Mouse (Mus musculus) MEL (cell line): ENCODE data around the gene Fcgr1. TPM values are rescaled to one million over a fixed set of nuclear protein-coding genes. Genes with fewer than 3 reads are reported as not detected.
"Not testable (repeated sequence)": the region's sequence is repeated elsewhere in the genome, so short reads cannot be mapped to it uniquely, and the experiment has no call there.

Experiments
- DNase-seq: peaks from one replicate; pipeline ENCODE4 v3.0.0; 2011; ENCODE audit warnings: low read depth, low spot score
- H3K27ac ChIP-seq: 2 replicates; pipeline ENCODE4 v1.5.1; 2012; ENCODE audit warnings: low read depth, mild to moderate bottlenecking, control low read depth, low read length, moderate library complexity; ENCODE audit not compliant: control insufficient read depth
- H3K27me3 ChIP-seq, 2 experiments: fragments of 150-350 bp in 1 of 2; sonication (generic) in 1 of 2; 2 replicates each; pipeline ENCODE4 v1.6.1; 2012; ENCODE audit warnings: low read length in 2 of 2, mild to moderate bottlenecking in 2 of 2, improper control_type of control experiment in 1 of 2, moderate library complexity in 1 of 2; ENCODE audit not compliant: insufficient read depth in 2 of 2, control insufficient read depth in 1 of 2
- H3K36me3 ChIP-seq, 2 experiments: 2 replicates each; pipeline ENCODE4 v1.6.1; 2012 to 2014; ENCODE audit warnings: low read length in 2 of 2, improper control_type of control experiment in 1 of 2, inconsistent platforms in 1 of 2, mild to moderate bottlenecking in 1 of 2; ENCODE audit not compliant: insufficient read depth in 2 of 2, control insufficient read depth in 1 of 2
- H3K4me1 ChIP-seq, 2 experiments: fragments of 150-350 bp in 1 of 2; sonication (generic) in 1 of 2; 2 replicates each; pipeline ENCODE4 v1.6.1; 2012; ENCODE audit warnings: low read length in 2 of 2, improper control_type of control experiment in 1 of 2, mild to moderate bottlenecking in 1 of 2; ENCODE audit not compliant: insufficient read depth in 2 of 2, control insufficient read depth in 1 of 2
- H3K4me3 ChIP-seq, 2 experiments: fragments of 150-350 bp in 1 of 2; sonication (generic) in 1 of 2; 2 replicates each; pipeline ENCODE4 v1.5.1; 2012; ENCODE audit warnings: low read depth in 2 of 2, low read length in 2 of 2, mild to moderate bottlenecking in 2 of 2, moderate library complexity in 2 of 2, control low read depth in 1 of 2, improper control_type of control experiment in 1 of 2; ENCODE audit not compliant: control insufficient read depth in 1 of 2, insufficient read depth in 1 of 2
- H3K79me2 ChIP-seq: 2 replicates; pipeline ENCODE4 v1.6.1; 2012; ENCODE audit warnings: mild to moderate bottlenecking, low read length, moderate library complexity; ENCODE audit not compliant: control insufficient read depth, poor library complexity, insufficient read depth
- H3K9ac ChIP-seq: 2 replicates; pipeline ENCODE4 v1.6.1; 2012; ENCODE audit warnings: low read depth, mild to moderate bottlenecking, control low read depth, low read length, moderate library complexity; ENCODE audit not compliant: control insufficient read depth, poor library complexity, severe bottlenecking
- H3K9me3 ChIP-seq: fragments of 150-350 bp; sonication (generic); replicated peaks from 2 replicates; pipeline ENCODE4 v1.6.1; 2012; ENCODE audit warnings: mild to moderate bottlenecking, low read length, improper control_type of control experiment, moderate library complexity; ENCODE audit not compliant: insufficient read depth
- E2F4 ChIP-seq: IDR thresholded peaks from 2 replicates; pipeline ENCODE4 v1.6.1; 2011; ENCODE audit warnings: low read depth, low read length, improper control_type of control experiment, borderline replicate concordance
- ETS1 ChIP-seq: IDR thresholded peaks from 2 replicates; pipeline ENCODE4 v1.6.1; 2012; ENCODE audit warnings: low read depth, mild to moderate bottlenecking, inconsistent platforms, low read length, improper control_type of control experiment, moderate library complexity
- GABPA ChIP-seq: IDR thresholded peaks from 2 replicates; pipeline ENCODE4 v1.6.1; 2012; ENCODE audit warnings: low read depth, mild to moderate bottlenecking, inconsistent platforms, low read length, improper control_type of control experiment, moderate library complexity
- GATA1 ChIP-seq: IDR thresholded peaks from 2 replicates; pipeline ENCODE4 v1.6.1; 2011; ENCODE audit warnings: low read depth, low read length, improper control_type of control experiment
- MAX ChIP-seq: IDR thresholded peaks from 2 replicates; pipeline ENCODE4 v1.6.1; 2011; ENCODE audit warnings: low read length, improper control_type of control experiment
- MYC ChIP-seq: IDR thresholded peaks from 2 replicates; pipeline ENCODE4 v1.6.1; 2011; ENCODE audit warnings: low read depth, mild to moderate bottlenecking, low read length, improper control_type of control experiment, moderate library complexity
- POLR2A ChIP-seq, 2 experiments: IDR thresholded peaks; 2 replicates each; pipeline ENCODE4 v1.6.1; 2011 to 2012; ENCODE audit warnings: low read length in 2 of 2, mild to moderate bottlenecking in 2 of 2, control low read depth in 1 of 2, improper control_type of control experiment in 1 of 2, low read depth in 1 of 2, moderate library complexity in 1 of 2; ENCODE audit not compliant: control insufficient read depth in 1 of 2, insufficient read depth in 1 of 2, poor library complexity in 1 of 2
- POLR2AphosphoS2 ChIP-seq: IDR thresholded peaks from 2 replicates; pipeline ENCODE4 v1.6.1; 2011; ENCODE audit warnings: low read length, improper control_type of control experiment
- POLR2AphosphoS5 ChIP-seq: IDR thresholded peaks from 2 replicates; pipeline ENCODE4 v1.6.1; 2012; ENCODE audit warnings: low read depth, borderline replicate concordance, mild to moderate bottlenecking, inconsistent platforms, low read length, moderate library complexity, mixed read lengths
- SMC3 ChIP-seq: IDR thresholded peaks from 2 replicates; pipeline ENCODE4 v1.6.1; 2011; ENCODE audit warnings: low read depth, low read length, improper control_type of control experiment
- TBP ChIP-seq: IDR thresholded peaks from 2 replicates; pipeline ENCODE4 v1.8.0; 2011; ENCODE audit warnings: low read depth, low read length, improper control_type of control experiment
- USF2 ChIP-seq, 2 experiments: IDR thresholded peaks; 2 replicates each; pipeline ENCODE4 v1.6.1; 2011 to 2012; ENCODE audit warnings: improper control_type of control experiment in 2 of 2, low read length in 2 of 2, borderline replicate concordance in 1 of 2, inconsistent platforms in 1 of 2, low read depth in 1 of 2, mild to moderate bottlenecking in 1 of 2; ENCODE audit not compliant: insufficient read depth in 1 of 2
- polyA plus RNA-seq, 2 experiments: library from polyadenylated mRNA; stranded (reverse) in 1 of 2; unstranded in 1 of 2; fragments of >175 nt in 1 of 2; fragments of >200 nt in 1 of 2; gene quantifications; 2 replicates each; pipeline versions ENCODE4 v1.2.1 to v1.2.4; 2012; ENCODE audit warnings: low replicate concordance in 2 of 2, low read depth in 1 of 2; ENCODE audit not compliant: insufficient read length in 2 of 2, insufficient read depth in 1 of 2, missing spikeins in 1 of 2
- total RNA-seq: library from RNA; depleted of rRNA; stranded (reverse); fragments of 300-350 nt; gene quantifications from 2 replicates; pipeline ENCODE4 v1.2.3, GENCODE M21; 2012

The Fcgr1 gene
- total and polyA plus RNA-seq, 3 experiments: 2.8 to 4.7 TPM; not detected in 1

- not testable (repeated sequence) for H3K9me3 ChIP-seq, H3K36me3 ChIP-seq, H3K79me2 ChIP-seq, H3K27ac ChIP-seq, H3K4me1 ChIP-seq, H3K4me3 ChIP-seq, H3K27me3 ChIP-seq, H3K9ac ChIP-seq
- DNase-seq: peak; percentile 47
- TF ChIP-seq TBP (peak; percentile 85), POLR2A (IDR thresholded peaks at IDR 0.05; ENCODE audit: control insufficient read depth in 1 of 2, insufficient read depth in 1 of 2, low read depth in 1 of 2, low read length in 2 of 2, poor library complexity in 1 of 2) (peak in 1 of 2 experiments; percentile 57; a peak in 1 of 4 replicates)
These were observed 26.2 kb upstream of the Fcgr1 start for GRCm38 (mm10) chr3:96320003-96320402.

- no peak overlapping the region for H3K4me3 ChIP-seq
- TF ChIP-seq POLR2A (IDR thresholded peaks at IDR 0.05; ENCODE audit: control insufficient read depth in 1 of 2, insufficient read depth in 1 of 2, low read depth in 1 of 2, low read length in 2 of 2, poor library complexity in 1 of 2): peak; percentile 37 to 55; a peak in 2 of 4 replicates
- TF ChIP-seq POLR2AphosphoS2: no peak
- H3K27me3 ChIP-seq: no peaks in the 10 kb centered on the region
- peak; percentile 67 for DNase-seq
- no peaks in the 10 kb centered on the region for H3K4me1 ChIP-seq
- no peak overlapping the region for H3K27ac ChIP-seq
- no peaks in the 10 kb centered on the region for H3K36me3 ChIP-seq
- no peaks in the 10 kb centered on the region for H3K79me2 ChIP-seq
- no peak overlapping the region for H3K9ac ChIP-seq
- no peaks in the 10 kb centered on the region for H3K9me3 ChIP-seq
These were observed 18.8 kb upstream of the Fcgr1 start for GRCm38 (mm10) chr3:96312341-96313098.

- Histone ChIP-seq H3K27me3 (no peaks in the 10 kb centered on the region), H3K4me1 (no peaks in the 10 kb centered on the region), H3K9me3 (no peaks in the 10 kb centered on the region), H3K27ac (no peak overlapping the region), H3K9ac (no peak overlapping the region), H3K79me2 (no peaks in the 10 kb centered on the region), H3K36me3 (no peaks in the 10 kb centered on the region), H3K4me3 (no peak overlapping the region)
- peak; percentile 53 for DNase-seq
- peak in 1 of 2 experiments; percentile 17; a peak in 1 of 4 replicates for TF ChIP-seq POLR2A (IDR thresholded peaks at IDR 0.05; ENCODE audit: control insufficient read depth in 1 of 2, insufficient read depth in 1 of 2, low read depth in 1 of 2, low read length in 2 of 2, poor library complexity in 1 of 2)
- no peak for TF ChIP-seq ETS1
- peak; percentile 49; the same call in 1 of the 2 replicates for TF ChIP-seq GATA1
These were observed 15.7 kb upstream of the Fcgr1 start for GRCm38 (mm10) chr3:96309441-96309840.

DNA sequence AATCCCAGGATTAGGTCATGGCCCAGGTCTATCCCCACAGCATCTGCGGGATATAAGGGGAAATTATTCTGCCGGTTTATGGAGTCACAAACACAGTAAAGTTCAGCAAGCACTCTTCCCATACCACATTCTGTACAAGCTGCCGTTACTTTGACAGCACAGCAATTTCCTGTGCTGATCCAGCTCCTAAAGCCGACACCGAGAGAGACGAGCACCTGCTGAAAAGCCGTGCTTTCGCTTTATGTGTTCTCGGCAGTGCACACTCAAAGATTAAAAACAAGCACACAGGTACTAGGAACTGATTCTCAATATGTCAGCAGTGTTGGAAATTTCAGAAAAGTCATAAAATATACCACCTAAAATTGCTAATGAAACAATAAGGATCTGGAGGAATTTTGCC is 12.7 kb upstream of the Fcgr1 start:
- H3K27me3 ChIP-seq: no peaks in the 10 kb centered on the region
- no peaks in the 10 kb centered on the region for H3K4me1 ChIP-seq
- no peak overlapping the region for H3K9ac ChIP-seq
- TF ChIP-seq MAX (no peak), GABPA (no peak), POLR2AphosphoS5 (no peak), MYC (no peak), ETS1 (no peak), USF2 (IDR thresholded peaks at IDR 0.05; ENCODE audit: borderline replicate concordance in 1 of 2, insufficient read depth in 1 of 2, low read depth in 1 of 2, low read length in 2 of 2) (no peak), E2F4 (no peak), POLR2AphosphoS2 (no peak), SMC3 (no peak), GATA1 (no peak)
- H3K79me2 ChIP-seq: no peaks in the 10 kb centered on the region
- no peak overlapping the region for H3K27ac ChIP-seq
- no peaks in the 10 kb centered on the region for H3K9me3 ChIP-seq
- H3K36me3 ChIP-seq: no peaks in the 10 kb centered on the region
- H3K4me3 ChIP-seq: no peak overlapping the region
- no peak for DNase-seq
